Mouse (Mus musculus) megakaryocyte, embryonic 14.5 days (primary cell): Measurements from ENCODE around the gene Pik3cd. TPM values are rescaled to one million over a fixed set of nuclear protein-coding genes. Genes with fewer than 3 reads are reported as not detected.

Source experiments
- H3K27me3 ChIP-seq: replicated peaks from 2 replicates; pipeline ENCODE3; 2012; ENCODE audit warnings: inconsistent platforms
- H3K36me3 ChIP-seq: replicated peaks from 2 replicates; pipeline ENCODE3; 2012; ENCODE audit warnings: low read length, inconsistent platforms, mixed read lengths
- H3K4me1 ChIP-seq: 2 replicates; pipeline ENCODE4 v1.6.1; 2012; ENCODE audit warnings: inconsistent platforms
- H3K4me3 ChIP-seq: replicated peaks from 2 replicates; pipeline ENCODE3; 2012; ENCODE audit warnings: moderate library complexity, mild to moderate bottlenecking, inconsistent platforms
- H3K9me3 ChIP-seq: 2 replicates; pipeline ENCODE4 v1.6.1; 2012; ENCODE audit warnings: inconsistent platforms
- FLI1 ChIP-seq: IDR thresholded peaks from 2 replicates; pipeline ENCODE4 v1.6.1; 2012; ENCODE audit warnings: low read length, inconsistent platforms, mixed read lengths
- GATA1 ChIP-seq: IDR thresholded peaks from 3 replicates; pipeline ENCODE4 v1.6.1; 2012; ENCODE audit warnings: mixed read lengths, low read length, inconsistent platforms, borderline replicate concordance
- polyA plus RNA-seq: library from polyadenylated mRNA; stranded (reverse); fragments of >175 nt; gene quantifications from 2 replicates; pipeline ENCODE4 v1.2.3, GENCODE M21; 2012; ENCODE audit warnings: low replicate concordance; ENCODE audit not compliant: insufficient read depth

Gene Pik3cd
- polyA plus RNA-seq, 1 experiment, result 40.4 TPM

DNA sequence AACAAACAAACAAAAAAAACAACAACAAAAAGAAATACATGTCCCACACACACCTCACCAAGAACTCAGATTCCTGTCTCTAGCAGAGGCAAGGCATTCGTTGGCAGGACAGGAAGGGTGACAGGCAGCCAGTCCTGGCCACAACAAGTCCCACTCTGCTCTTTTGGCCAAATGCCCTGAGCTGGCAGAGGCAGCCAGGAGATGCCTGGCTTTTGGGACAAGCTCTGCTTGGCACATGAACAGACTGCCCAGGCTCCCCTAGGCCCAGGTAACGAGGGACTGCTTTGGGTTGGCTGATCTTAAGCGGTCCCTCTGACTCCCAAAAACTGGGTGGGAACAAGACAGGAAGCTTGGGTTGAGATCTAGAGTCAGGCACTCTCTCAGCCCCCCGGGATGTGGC, 34.2 kb upstream of the Pik3cd start:
- no peaks in the 10 kb centered on the region for H3K27me3 ChIP-seq
- no peaks in the 10 kb centered on the region for H3K9me3 ChIP-seq
- peaks cover 78% of the 10 kb centered on the region for H3K4me1 ChIP-seq
- peaks cover 28% of the 10 kb centered on the region for H3K36me3 ChIP-seq
- H3K4me3 ChIP-seq, result peak overlapping the region; percentile 93
- TF ChIP-seq FLI1 (no peak), GATA1 (no peak)

DNA sequence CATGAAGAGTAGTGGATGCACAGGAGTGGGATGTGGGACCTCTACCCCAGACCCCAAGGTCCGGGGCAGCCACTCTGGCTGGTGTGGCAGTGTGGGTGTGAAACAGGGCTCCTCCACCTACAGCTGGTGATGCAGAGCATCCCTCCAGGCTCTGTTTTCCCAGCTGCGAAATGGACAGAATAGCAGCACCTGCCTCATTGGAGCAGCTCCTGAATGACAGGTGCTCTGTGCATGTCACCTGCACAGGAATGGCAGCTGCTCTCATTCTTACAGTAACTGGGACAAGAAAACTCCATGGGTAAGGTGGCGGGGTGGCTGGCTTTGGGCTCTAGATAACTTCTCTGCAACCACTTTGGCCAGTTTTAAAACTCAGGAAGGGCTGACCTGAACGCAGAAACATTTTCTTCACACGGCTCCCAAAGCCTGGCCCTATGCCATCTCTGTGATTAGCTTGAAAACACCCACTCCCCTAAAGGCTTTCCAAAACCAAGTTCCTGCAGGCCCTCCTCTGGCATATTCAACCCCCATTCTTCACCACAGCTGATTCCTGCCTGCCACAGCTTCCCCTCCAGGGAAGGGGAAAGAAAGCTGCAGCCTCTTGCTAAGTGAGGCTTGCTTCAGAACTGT, 33.4 kb upstream of the Pik3cd start:
- peaks cover 28% of the 10 kb centered on the region for H3K36me3 ChIP-seq
- H3K4me1 ChIP-seq, result peaks cover 87% of the 10 kb centered on the region
- no peaks in the 10 kb centered on the region for H3K9me3 ChIP-seq
- no peak overlapping the region for H3K4me3 ChIP-seq
- TF ChIP-seq GATA1, result no peak
- TF ChIP-seq FLI1, result no peak
- no peaks in the 10 kb centered on the region for H3K27me3 ChIP-seq

DNA sequence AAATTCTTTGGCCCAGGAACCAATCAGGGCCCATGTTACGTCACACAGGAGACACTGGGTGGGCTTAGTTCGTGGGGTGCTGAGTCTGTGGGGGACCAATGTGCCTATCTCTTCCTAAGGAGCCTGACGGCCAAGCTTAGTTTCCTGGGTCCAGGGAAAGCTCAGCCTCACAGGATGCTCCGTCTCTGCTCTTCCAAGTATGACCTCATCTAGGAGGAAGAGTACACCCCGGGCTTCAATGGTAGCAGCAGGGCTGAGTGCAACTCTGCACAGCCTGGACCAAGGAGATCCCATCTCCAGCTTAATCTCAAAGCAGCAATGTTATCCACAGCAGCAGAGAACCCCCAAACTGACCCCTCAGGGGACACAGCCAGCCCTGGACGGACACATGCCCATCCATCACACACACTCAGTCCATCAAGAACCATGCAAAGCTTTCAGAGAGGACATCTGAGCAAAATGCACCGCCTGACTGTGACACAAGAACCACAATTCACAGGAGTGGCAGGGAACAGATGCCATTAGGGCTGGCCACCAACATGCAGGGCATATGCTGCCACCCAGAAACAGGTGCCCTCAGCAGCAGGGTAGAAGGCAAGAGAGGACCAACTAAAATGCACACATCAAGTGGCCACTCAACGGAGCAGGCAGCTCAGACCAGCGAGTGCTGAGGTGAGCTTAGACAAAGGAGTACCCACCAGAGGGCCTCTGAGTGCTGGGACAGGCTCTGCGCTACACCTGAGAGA, 32.5 kb upstream of the Pik3cd start:
- TF ChIP-seq FLI1, result no peak
- TF ChIP-seq GATA1, result no peak
- Histone ChIP-seq H3K9me3 (no peaks in the 10 kb centered on the region), H3K4me3 (peak overlapping the region; percentile 4), H3K4me1 (peaks cover 87% of the 10 kb centered on the region), H3K27me3 (no peaks in the 10 kb centered on the region), H3K36me3 (peaks cover 32% of the 10 kb centered on the region)

DNA sequence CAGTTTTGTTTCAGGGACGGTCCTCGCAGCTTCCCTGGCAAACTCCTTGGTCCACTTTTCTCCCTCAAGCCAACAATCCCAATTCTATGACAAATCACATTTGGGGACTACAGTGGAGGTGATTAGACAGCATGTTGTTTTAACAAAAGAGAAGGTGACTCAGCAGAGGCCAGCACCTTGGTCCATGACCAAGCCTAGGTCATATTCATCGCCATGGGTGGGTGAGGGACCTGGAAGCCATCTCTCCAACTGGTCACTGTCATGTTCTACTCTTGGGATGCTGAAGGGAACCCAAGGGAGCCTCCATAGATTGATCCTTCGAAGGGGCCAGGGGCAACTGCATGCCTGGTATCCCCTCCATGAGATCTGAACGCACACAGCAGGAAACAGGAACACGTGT, 31.9 kb upstream of the Pik3cd start:
- Histone ChIP-seq H3K27me3 (no peaks in the 10 kb centered on the region), H3K36me3 (peaks cover 39% of the 10 kb centered on the region), H3K4me1 (peaks cover 89% of the 10 kb centered on the region), H3K9me3 (no peaks in the 10 kb centered on the region), H3K4me3 (no peak overlapping the region)
- no peak for TF ChIP-seq GATA1
- TF ChIP-seq FLI1, result no peak

DNA sequence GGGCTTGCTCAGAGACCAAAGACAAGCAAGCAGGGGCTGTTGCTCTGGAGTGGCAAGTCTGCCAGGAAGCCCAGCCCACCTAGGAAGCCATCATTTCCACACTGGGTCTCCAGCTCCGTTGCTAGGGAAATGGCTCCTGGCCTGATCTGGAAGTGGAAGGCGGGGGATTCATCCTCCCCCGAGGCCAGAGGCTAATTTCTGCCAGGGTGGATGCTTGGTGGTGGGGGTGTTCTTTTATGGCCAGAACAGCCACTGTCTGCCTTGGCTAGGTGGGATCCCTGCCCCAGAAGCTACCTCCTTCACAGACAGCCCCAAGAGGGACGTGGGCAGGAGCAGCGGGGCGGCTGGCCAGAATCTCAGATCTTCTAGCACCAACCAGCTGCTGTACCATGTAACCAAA, 31.4 kb upstream of the Pik3cd start:
- peaks cover 44% of the 10 kb centered on the region for H3K36me3 ChIP-seq
- no peak overlapping the region for H3K4me3 ChIP-seq
- peaks cover 93% of the 10 kb centered on the region for H3K4me1 ChIP-seq
- no peaks in the 10 kb centered on the region for H3K9me3 ChIP-seq
- TF ChIP-seq FLI1 (no peak), GATA1 (no peak)
- H3K27me3 ChIP-seq, result no peaks in the 10 kb centered on the region

DNA sequence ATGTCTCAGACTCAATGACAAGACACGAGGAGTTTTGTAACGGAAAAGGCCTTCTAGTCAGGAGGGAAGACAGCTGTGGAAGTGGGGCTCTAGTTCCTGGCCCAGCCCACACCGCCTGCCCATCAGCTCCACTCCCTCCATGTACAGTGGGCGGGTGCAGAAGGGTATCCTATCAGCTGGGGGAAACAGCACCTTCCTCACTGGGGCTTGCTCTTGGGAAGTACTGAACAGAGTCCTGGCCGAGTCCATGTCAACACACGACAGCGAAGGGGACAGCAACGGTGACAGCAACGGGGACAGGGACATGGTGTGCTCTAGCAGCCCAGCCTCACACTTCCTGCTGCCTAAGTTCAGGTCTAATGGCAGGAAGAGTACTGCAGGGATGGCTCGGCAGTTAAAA, 30.4 kb upstream of the Pik3cd start:
- H3K4me1 ChIP-seq, result peaks cover 92% of the 10 kb centered on the region
- TF ChIP-seq GATA1 (no peak), FLI1 (no peak)
- no peaks in the 10 kb centered on the region for H3K27me3 ChIP-seq
- H3K36me3 ChIP-seq, result peaks cover 49% of the 10 kb centered on the region
- H3K9me3 ChIP-seq, result no peaks in the 10 kb centered on the region
- H3K4me3 ChIP-seq, result peak overlapping the region; percentile 74

DNA sequence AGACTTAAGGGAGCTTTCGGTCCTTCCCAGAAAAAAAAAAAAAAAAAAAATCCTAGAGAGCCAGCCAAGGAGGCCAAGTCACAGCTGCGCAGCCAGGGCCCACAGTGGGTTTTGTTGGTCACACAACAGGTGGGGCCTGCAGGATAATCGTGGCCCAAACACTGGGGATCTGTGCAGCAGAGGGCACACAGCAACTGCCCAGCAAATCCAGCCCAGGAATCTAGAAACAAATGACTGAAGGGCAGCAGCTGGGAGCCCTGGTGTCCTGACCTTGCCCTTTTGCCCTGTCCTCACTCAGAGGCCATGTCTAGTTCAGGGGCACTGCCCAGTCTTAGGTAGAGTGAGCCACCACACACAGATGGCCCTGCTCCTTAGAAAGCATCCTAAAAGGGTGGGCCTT, 29.9 kb upstream of the Pik3cd start:
- TF ChIP-seq FLI1 (no peak), GATA1 (no peak)
- H3K4me3 ChIP-seq, result no peak overlapping the region
- no peaks in the 10 kb centered on the region for H3K27me3 ChIP-seq
- H3K4me1 ChIP-seq, result peaks cover 95% of the 10 kb centered on the region
- peaks cover 54% of the 10 kb centered on the region for H3K36me3 ChIP-seq
- no peaks in the 10 kb centered on the region for H3K9me3 ChIP-seq

DNA sequence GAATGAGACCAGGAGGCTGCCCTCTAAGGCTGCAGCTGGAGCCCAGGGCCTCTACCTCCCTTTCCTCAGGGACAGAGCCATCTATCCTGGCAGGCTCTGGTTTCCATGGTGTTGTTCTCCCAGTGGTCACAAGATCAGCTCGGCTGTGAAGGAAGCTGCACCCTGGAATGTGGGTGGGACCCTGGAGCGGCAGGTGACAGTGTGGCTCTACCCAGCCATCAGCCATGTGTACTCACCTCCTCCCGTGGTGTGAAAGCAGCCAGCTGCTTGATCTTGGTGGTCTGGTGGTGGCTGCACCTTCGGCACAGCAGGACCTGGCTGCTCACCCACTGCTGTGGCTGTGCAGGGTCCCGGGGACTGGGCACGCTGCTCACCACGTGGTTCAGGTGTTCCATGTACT, 28.5 kb upstream of the Pik3cd start:
- Histone ChIP-seq H3K36me3 (peaks cover 68% of the 10 kb centered on the region), H3K9me3 (no peaks in the 10 kb centered on the region), H3K4me3 (peak overlapping the region; percentile 54), H3K27me3 (no peaks in the 10 kb centered on the region), H3K4me1 (peaks cover 94% of the 10 kb centered on the region)
- TF ChIP-seq GATA1 (no peak), FLI1 (no peak)

DNA sequence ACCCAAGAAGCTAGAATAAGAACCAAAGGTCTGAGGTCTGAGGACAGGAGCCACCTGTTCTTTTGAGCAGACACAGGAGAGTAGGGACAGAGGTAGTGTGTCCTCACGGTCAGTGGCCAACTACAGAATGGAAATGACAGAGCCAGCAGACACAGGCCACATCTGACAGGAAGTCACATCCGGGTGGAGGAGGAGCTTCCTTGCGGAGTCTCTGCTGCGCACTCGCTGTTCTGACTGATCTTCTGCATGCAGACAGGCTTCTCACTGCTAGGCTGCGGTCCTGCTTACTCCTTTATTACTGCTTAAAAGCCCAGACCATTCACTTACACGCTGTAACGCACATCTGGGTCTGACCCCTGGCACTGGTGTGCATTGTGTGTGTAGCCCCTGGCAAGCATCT, 26.4 kb upstream of the Pik3cd start:
- Histone ChIP-seq H3K27me3 (no peaks in the 10 kb centered on the region), H3K9me3 (no peaks in the 10 kb centered on the region), H3K4me3 (peak overlapping the region; percentile 76), H3K4me1 (peaks cover 94% of the 10 kb centered on the region), H3K36me3 (peaks cover 81% of the 10 kb centered on the region)
- TF ChIP-seq FLI1 (no peak), GATA1 (no peak)

DNA sequence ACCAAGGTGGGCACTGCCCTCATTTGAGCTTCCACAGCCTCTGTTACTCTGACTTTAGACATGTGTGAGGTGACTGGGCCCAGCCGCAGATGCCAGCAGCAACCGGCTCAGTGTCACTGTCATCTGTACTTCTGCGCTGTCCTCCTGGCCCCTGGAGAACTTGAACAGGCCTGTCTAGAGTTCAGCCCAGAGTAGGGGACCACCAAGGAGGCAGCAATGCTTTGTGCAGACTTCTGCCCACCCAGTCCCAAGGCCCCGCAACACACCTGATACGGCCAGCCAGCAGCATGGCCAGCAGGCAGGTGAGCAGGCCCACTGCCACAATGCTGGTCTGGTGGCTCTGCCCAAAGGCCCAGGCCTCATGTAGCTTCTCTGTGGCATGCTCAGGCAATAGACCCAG, 25.3 kb upstream of the Pik3cd start:
- Histone ChIP-seq H3K4me3 (no peak overlapping the region), H3K4me1 (peaks cover 84% of the 10 kb centered on the region), H3K9me3 (no peaks in the 10 kb centered on the region), H3K36me3 (peaks cover 89% of the 10 kb centered on the region), H3K27me3 (no peaks in the 10 kb centered on the region)
- TF ChIP-seq FLI1 (no peak), GATA1 (no peak)
